Mouse (Mus musculus): ENCODE data around the gene Mns1. TPM values are rescaled to one million over a fixed set of nuclear protein-coding genes. Genes with fewer than 3 reads are reported as not detected.
"Not testable (repeated sequence)": the region's sequence is repeated elsewhere in the genome, so short reads cannot be mapped to it uniquely, and the experiment has no call there.

Gene Mns1
- polyA plus RNA-seq, 1 experiment = not detected

DNA sequence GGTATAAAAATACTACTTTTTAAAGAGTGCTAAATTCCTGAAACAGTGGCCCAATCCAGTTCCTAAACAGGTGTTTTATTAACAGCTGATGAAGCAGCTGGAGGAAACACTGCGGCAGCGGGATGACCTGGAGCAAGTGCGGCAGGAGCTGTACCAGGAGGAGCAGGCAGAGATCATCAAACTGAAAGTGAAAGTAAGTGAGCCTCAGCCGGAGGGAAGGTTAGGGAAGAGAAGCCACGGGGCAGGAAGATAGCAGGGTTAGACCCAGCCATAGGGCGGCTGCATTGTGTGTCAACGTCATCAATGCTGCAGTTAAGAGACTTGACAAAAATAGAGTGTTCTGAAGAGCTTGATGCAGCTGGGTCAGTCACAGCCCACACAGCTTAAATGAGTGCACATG is 11.6 kb downstream of the Mns1 start:
- Histone ChIP-seq H3K4me1 (ENCODE audit: control insufficient read depth, insufficient read depth, insufficient read length, low read length) (0 out of 2 replicates have a peak, but pooled peaks cover 3% of the 10 kb centered on the region), H3K27ac (replicated peaks; ENCODE audit: low read depth, low read length) (peak overlapping the region; percentile 16; the same call in 1 of the 2 replicates), H3K4me3 (ENCODE audit: insufficient read depth, low read depth, low read length) (peak overlapping the region; percentile 71)

DNA sequence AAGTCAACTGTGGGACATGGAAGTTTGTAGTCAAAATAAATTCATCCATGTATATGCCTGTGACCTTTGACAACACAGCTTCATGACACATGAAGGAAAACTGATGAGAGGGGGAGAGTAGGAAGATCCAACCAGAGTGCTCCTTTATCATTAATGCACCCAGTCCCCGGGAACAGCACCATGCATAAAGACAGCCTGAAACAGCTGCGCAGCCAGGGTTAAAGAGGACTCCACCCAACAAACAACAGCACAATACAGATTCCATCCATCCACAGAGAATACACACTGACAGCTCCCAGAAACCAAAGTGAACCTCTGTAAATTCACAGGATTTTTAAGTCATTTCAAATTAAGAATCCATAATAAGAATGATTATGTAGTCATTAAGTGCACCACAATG is 12.0 kb downstream of the Mns1 start:
- Histone ChIP-seq H3K4me3 (ENCODE audit: insufficient read depth, low read depth, low read length) (peak overlapping the region; percentile 71), H3K4me1 (ENCODE audit: control insufficient read depth, insufficient read depth, insufficient read length, low read length) (0 out of 2 replicates have a peak, but pooled peaks cover 3% of the 10 kb centered on the region), H3K27ac (replicated peaks; ENCODE audit: low read depth, low read length) (peak overlapping the region; percentile 16; the same call in 1 of the 2 replicates)

DNA sequence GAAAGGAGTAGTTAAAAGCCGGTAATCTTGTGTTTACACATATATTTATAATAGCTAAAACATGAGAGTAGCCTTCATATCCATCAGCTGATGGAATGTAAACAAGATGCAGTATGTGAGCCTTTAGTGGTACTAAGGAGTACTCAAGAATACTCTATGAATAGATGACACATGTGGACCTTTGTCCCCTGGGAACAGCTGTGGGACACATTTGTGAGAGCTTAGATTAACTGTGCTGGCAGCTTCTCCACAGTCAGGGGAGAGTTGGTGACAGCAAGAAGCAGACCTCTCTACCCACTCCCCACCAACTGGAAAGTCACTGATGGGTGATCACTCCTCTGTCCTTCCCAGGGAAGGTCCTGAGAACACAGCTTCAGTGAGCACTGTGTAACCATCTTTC is 12.6 kb downstream of the Mns1 start:
- H3K27ac ChIP-seq (replicated peaks; ENCODE audit: low read depth, low read length) = no peak overlapping the region
- no peak overlapping the region for H3K4me3 ChIP-seq (ENCODE audit: insufficient read depth, low read depth, low read length)
- 0 out of 2 replicates have a peak, but pooled peaks cover 3% of the 10 kb centered on the region for H3K4me1 ChIP-seq (ENCODE audit: control insufficient read depth, insufficient read depth, insufficient read length, low read length)

DNA sequence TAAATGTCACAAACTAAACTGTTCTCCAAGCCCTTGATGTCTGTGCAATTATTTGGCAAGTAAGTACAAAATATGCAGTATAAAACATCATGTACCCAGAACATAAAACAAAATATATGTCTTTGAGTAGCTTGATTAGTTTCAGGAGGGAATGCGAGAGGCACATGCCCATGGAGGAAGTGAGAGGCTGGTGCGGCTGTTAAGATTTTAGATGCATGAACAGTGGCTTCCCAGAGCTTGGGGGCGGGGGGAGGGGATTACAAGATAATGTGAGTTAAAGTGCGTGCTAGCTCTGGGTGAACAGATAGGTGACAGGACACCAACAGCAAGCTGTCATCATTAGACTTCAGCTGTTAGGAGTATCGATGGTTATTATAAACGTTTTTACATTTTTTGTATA is 13.3 kb downstream of the Mns1 start:
- Histone ChIP-seq H3K27ac (replicated peaks; ENCODE audit: low read depth, low read length) (no peak overlapping the region), H3K4me3 (ENCODE audit: insufficient read depth, low read depth, low read length) (no peak overlapping the region), H3K4me1 (ENCODE audit: control insufficient read depth, insufficient read depth, insufficient read length, low read length) (0 out of 2 replicates have a peak, but pooled peaks cover 3% of the 10 kb centered on the region)

DNA sequence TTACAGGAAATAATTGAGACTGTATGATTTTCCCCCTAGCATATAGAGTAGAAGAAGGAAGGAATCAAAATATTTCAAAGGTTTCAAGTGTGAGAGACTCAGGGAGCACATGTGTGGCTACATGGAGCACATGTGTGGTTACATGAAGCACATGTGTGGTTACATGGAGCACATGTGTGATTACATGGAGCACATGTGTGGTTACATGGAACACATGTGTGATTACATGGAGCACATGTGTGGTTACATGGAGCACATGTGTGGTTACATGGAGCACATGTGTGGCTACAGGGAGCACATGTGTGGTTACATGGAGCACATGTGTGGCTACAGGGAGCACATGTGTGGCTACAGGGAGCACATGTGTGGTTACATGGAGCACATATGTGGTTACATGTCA is 16.5 kb downstream of the Mns1 start:
- H3K4me3 ChIP-seq (ENCODE audit: insufficient read depth, low read depth, low read length); H3K27ac ChIP-seq (replicated peaks; ENCODE audit: low read depth, low read length); H3K4me1 ChIP-seq (ENCODE audit: control insufficient read depth, insufficient read depth, insufficient read length, low read length): not testable (repeated sequence)

DNA sequence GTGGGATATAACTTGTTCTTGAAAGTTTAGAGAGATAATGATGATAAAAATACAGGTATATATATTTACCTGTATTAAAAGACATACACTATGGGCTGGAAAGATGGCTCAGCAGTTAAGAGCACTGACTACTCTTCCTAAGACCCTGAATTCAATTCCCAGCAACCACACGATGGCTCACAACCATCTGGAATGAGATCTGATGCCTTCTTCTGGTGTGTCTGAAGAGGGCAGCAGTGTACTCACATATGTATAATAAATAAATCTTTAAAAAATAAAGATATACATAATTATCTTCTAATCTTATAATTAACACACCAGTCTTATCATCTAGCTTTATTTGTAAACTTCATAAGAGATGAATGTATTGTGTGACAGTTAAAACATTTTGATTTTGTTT is 18.6 kb downstream of the Mns1 start:
- H3K4me3 ChIP-seq (ENCODE audit: insufficient read depth, low read depth, low read length) = no peak overlapping the region
- no peaks in the 10 kb centered on the region for H3K4me1 ChIP-seq (ENCODE audit: control insufficient read depth, insufficient read depth, insufficient read length, low read length)
- no peak overlapping the region for H3K27ac ChIP-seq (replicated peaks; ENCODE audit: low read depth, low read length)

DNA sequence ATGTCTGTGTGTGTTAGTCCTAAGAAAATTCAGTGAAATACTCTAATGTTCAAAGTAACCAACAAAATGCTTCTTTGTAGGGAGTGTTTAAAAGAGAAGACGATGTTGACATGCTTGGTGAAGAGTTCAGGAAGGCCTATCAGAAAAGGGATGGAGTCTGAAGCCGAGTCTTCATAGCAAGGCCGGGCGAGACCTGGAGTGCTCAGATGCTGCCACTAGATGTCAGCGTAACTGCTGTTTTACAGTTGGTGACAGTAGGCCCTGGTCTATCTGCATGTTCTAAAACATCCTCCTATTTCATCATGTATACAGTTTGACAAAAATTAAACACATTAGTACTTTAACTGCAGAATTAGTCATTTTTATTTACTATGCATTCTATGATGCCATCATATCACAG is 20.4 kb downstream of the Mns1 start:
- H3K4me1 ChIP-seq (ENCODE audit: control insufficient read depth, insufficient read depth, insufficient read length, low read length) = no peaks in the 10 kb centered on the region
- no peak overlapping the region for H3K4me3 ChIP-seq (ENCODE audit: insufficient read depth, low read depth, low read length)
- H3K27ac ChIP-seq (replicated peaks; ENCODE audit: low read depth, low read length) = no peak overlapping the region

DNA sequence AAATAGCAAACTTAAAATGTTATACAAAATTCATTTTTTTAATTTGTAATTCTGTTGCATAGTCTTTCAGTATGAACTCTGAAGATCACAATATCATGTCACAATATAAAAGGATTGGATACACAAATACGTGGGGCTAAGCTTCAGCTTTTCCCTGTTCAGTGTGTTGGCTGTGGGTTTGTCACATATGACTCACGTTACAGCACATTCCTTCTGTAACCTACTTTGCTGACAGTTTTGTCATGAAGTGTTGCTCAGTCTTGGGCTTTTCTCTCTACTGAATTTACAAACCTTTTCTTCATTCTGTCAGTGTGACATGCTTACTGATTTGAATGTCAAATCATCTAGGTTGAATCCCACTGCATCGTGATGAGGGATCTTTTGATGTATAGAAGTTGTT is 21.9 kb downstream of the Mns1 start:
- Histone ChIP-seq H3K4me1 (ENCODE audit: control insufficient read depth, insufficient read depth, insufficient read length, low read length) (no peaks in the 10 kb centered on the region), H3K4me3 (ENCODE audit: insufficient read depth, low read depth, low read length) (no peak overlapping the region), H3K27ac (replicated peaks; ENCODE audit: low read depth, low read length) (no peak overlapping the region)

DNA sequence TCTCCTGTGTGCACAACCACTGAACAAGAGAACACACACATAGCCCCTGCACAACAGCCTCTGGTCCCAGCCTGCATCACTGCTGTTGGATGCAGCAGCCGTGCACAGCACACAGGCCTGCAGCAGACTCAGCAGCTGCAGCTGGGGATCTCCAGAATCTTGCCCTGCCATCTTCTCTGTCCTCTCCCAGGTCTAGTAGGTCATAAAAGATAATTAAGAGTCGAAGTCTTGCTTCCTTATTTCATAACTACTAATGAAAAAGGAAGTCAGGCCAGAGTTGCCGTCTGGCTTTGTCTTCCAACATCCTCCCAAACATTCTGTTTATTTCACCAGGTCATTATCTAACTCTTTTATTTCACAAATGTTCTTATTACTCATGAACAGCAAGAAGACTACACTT is 23.0 kb downstream of the Mns1 start:
- Histone ChIP-seq H3K27ac (replicated peaks; ENCODE audit: low read depth, low read length) (no peak overlapping the region), H3K4me1 (ENCODE audit: control insufficient read depth, insufficient read depth, insufficient read length, low read length) (no peaks in the 10 kb centered on the region), H3K4me3 (ENCODE audit: insufficient read depth, low read depth, low read length) (no peak overlapping the region)

DNA sequence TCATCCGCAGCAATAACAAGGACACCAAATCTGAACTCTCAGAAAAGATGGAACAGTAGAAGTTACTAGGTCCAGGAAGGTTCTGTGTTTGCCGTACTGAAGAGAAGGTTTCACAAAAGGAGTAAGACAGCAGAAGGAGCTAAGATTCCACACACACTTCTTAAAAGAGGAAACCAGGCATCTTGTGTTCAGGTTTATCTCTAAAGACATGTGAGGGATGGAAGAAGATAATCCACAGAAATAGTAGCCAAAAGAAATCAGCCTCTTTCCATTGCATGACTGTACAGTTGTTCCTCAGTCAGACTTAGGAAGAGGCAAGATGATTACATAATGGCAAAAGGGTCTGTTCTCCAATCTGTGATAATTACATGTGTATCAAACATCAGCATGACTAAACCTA is 24.6 kb downstream of the Mns1 start:
- no peaks in the 10 kb centered on the region for H3K4me1 ChIP-seq (ENCODE audit: control insufficient read depth, insufficient read depth, insufficient read length, low read length)
- H3K27ac ChIP-seq (replicated peaks; ENCODE audit: low read depth, low read length) = no peak overlapping the region
- no peak overlapping the region for H3K4me3 ChIP-seq (ENCODE audit: insufficient read depth, low read depth, low read length)

DNA sequence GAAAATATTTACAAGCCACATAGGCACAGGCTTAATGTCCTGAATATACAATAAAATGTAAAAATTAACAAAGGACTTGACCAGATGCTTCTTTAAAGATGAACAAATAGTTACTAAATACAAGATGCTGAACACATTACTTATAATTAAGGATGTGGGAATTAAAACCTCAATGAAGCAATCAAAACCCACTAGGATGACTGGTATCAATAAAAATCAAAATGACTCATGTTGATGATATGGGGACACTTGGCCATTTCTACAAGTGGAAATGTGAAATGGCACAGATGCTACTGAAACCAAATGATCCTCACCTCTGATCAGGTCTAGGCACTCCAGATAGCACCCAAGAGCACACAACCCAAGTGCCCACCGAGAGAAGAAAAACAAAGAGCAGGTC is 27.0 kb downstream of the Mns1 start:
- H3K4me3 ChIP-seq (ENCODE audit: insufficient read depth, low read depth, low read length) = no peak overlapping the region
- no peak overlapping the region for H3K27ac ChIP-seq (replicated peaks; ENCODE audit: low read depth, low read length)

DNA sequence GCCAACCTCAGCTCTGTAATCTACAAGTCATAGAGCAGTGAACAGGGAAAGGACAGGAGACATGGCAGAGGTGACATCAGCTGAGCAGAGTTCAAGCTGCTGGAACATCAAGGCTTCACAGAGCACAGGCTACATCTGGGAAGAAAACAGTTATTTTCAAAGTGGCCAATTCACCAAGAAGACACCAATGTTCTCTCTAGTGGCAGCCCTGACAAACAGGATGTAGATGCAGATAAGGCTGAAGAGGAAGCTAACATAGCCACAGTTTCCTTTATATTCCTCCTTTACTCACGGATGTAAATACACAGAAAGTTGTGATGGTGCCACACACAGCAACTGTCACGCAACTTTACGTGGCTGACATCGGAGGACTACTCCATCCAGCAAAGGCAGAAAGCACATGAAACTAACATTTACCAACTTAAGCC is 28.0 kb downstream of the Mns1 start:
- H3K27ac ChIP-seq (replicated peaks; ENCODE audit: low read depth, low read length) = no peak overlapping the region
- no peaks in the 10 kb centered on the region for H3K4me1 ChIP-seq (ENCODE audit: control insufficient read depth, insufficient read depth, insufficient read length, low read length)
- H3K4me3 ChIP-seq (ENCODE audit: insufficient read depth, low read depth, low read length) = no peak overlapping the region

More for the DNA sequence above, 27.0 kb downstream of the Mns1 start:
- H3K4me1 ChIP-seq (ENCODE audit: control insufficient read depth, insufficient read depth, insufficient read length, low read length) = no peaks in the 10 kb centered on the region

DNA sequence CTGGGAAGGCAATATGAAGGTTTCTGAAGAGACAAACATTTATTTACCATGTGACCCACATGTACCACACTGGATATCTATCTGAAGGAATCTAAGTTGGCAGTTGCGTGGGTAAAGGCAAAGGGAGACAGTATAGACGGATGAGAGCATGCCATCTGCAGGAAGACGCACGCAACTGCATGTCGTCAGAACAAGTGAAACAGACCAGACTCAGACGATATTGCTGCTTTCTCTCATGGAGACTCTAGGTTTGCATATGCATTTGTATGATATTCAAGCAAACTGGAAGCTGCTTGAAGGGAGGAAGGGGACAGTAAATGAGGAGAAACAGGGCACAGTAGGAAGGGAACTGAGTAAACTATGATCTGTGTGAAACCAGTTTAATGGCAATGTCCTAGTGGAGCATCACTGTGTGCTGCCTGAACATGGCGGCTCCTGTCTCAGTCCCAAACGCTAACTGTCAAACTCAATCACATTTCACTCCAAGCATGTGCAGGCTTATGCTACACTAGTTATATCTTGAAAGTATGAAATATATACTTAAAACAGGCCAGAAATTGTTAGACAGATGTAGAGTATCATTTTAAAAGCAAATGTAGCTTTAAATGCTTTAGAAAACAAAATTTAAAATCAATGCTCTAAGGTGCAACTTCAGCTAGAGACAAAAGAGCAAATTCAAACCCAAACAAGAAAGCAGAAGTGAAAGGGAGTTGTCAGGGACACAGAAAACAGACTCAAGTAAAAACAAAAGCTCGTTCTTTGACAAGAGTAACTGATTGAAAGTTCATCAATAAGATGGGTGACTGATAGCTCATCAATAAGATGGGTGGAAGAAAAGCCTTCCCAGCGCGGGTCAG is 30.0 kb downstream of the Mns1 start:
- H3K4me3 ChIP-seq (ENCODE audit: insufficient read depth, low read depth, low read length) = no peak overlapping the region
- H3K27ac ChIP-seq (replicated peaks; ENCODE audit: low read depth, low read length) = no peak overlapping the region
- no peaks in the 10 kb centered on the region for H3K4me1 ChIP-seq (ENCODE audit: control insufficient read depth, insufficient read depth, insufficient read length, low read length)

DNA sequence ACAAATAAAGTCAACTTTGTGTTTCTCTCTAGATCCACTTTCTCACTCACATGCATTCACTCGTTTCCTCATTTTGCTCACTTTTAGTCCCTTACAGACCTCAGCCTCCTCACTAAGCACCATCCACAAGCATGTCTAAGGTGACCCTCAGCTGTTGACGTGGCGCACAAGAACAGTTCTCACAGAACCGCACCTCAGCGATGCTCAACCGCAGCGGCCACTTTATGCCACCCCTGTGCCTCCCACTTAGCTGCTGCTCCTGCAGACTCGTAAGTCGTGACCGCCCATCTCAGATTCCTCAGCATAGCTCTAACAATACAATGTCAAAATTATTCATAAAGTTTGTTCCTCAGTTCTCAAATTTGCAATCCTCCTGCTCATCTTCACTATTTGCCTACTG is 30.8 kb downstream of the Mns1 start:
- Histone ChIP-seq H3K4me3 (ENCODE audit: insufficient read depth, low read depth, low read length) (no peak overlapping the region), H3K27ac (replicated peaks; ENCODE audit: low read depth, low read length) (no peak overlapping the region; the same call in 1 of the 2 replicates), H3K4me1 (ENCODE audit: control insufficient read depth, insufficient read depth, insufficient read length, low read length) (no peaks in the 10 kb centered on the region)

DNA sequence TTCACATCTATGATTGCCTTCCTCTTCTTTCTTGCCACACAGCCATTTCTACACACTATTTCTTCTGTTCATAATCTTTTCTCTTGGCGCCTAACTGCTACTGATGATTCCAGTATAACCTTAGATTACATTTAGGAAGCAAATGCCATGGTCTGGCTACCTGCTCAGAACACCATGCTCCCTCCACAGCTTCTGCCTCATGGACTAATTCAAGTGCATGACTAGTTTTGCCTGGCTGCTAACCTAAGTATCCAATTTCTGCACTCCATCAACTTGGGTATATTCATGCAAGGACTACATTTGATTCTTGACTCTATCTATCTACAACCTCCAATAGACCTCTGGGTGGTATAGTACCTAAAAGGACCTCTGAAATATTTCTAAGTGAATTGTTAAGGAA is 32.0 kb downstream of the Mns1 start:
- H3K4me1 ChIP-seq (ENCODE audit: control insufficient read depth, insufficient read depth, insufficient read length, low read length) = no peaks in the 10 kb centered on the region
- no peak overlapping the region for H3K27ac ChIP-seq (replicated peaks; ENCODE audit: low read depth, low read length)
- no peak overlapping the region for H3K4me3 ChIP-seq (ENCODE audit: insufficient read depth, low read depth, low read length)

DNA sequence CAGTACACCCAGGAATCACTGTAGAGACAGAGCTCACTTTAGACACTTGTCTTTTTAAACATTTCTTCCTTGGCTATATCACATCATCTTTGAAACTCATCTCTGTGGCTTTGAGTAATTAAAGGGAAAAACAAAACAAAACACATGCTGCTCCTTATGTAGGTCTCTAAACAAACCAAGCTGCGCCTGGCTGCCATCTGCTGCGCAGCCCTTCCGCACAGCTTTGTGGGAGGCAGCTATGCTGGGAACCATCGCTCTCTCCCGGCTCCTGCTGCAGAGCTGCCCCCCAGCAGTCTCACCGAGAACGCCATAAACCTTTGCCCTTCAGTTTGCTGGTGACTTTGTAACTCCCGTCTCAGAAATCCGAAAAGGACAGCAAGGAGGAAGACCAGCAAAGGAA is 37.7 kb downstream of the Mns1 start:
- Histone ChIP-seq H3K4me1 (ENCODE audit: control insufficient read depth, insufficient read depth, insufficient read length, low read length) (no peaks in the 10 kb centered on the region), H3K27ac (replicated peaks; ENCODE audit: low read depth, low read length) (no peak overlapping the region), H3K4me3 (ENCODE audit: insufficient read depth, low read depth, low read length) (no peak overlapping the region)
